Mouse (Mus musculus): Measurements from ENCODE around the gene Acbd3. TPM values are rescaled to one million over a fixed set of nuclear protein-coding genes. Genes with fewer than 3 reads are reported as not detected.
A peak's percentile ranks its signal among the peaks of the same experiment; 100 is the strongest.

Acbd3 gene
- polyA plus RNA-seq, 1 experiment from 2014 or later: 24.1 TPM

- Histone ChIP-seq H3K4me2 (peak overlapping the region; percentile 85), H3K4me1 (peaks cover 21% of the 10 kb centered on the region), H3K27ac (no peak overlapping the region), H3K4me3 (peak overlapping the region; percentile 50), H3K36me3 (no peaks in the 10 kb centered on the region), H3K9me3 (no peaks in the 10 kb centered on the region), H3K9ac (peak overlapping the region; percentile 72), H3K27me3 (peaks cover 9% of the 10 kb centered on the region)
- WGBS: 8% methylated on average over 14 of the region's 14 CpGs
- ATAC-seq (ENCODE audit: insufficient number of reproducible peaks, insufficient read depth, low FRiP score, low TSS enrichment, low read depth): no peak
These were observed 37.5 kb downstream of the Acbd3 start for GRCm38 (mm10) chr1:180763307-180763706.

- H3K4me1 ChIP-seq: peaks cover 22% of the 10 kb centered on the region
- ATAC-seq (ENCODE audit: insufficient number of reproducible peaks, insufficient read depth, low FRiP score, low TSS enrichment, low read depth): peak; percentile 75
- H3K36me3 ChIP-seq: no peaks in the 10 kb centered on the region
- peak overlapping the region; percentile 72 for H3K9ac ChIP-seq
- peaks cover 9% of the 10 kb centered on the region for H3K27me3 ChIP-seq
- peak overlapping the region; percentile 50 for H3K4me3 ChIP-seq
- peak overlapping the region; percentile 85 for H3K4me2 ChIP-seq
- no peak overlapping the region for H3K27ac ChIP-seq
- WGBS: 0% methylated on average over 11 of the region's 11 CpGs
- no peaks in the 10 kb centered on the region for H3K9me3 ChIP-seq
These were observed 38.0 kb downstream of the Acbd3 start for GRCm38 (mm10) chr1:180763828-180764227.

- Histone ChIP-seq H3K9me3 (no peaks in the 10 kb centered on the region), H3K27me3 (peaks cover 9% of the 10 kb centered on the region), H3K27ac (no peak overlapping the region), H3K4me2 (no peak overlapping the region), H3K4me1 (peaks cover 22% of the 10 kb centered on the region), H3K4me3 (no peak overlapping the region), H3K36me3 (no peaks in the 10 kb centered on the region), H3K9ac (no peak overlapping the region)
- WGBS: 76% methylated on average over 5 of the region's 5 CpGs
- ATAC-seq (ENCODE audit: insufficient number of reproducible peaks, insufficient read depth, low FRiP score, low TSS enrichment, low read depth): no peak
These were observed 39.5 kb downstream of the Acbd3 start for GRCm38 (mm10) chr1:180765393-180765792.

GRCm38 (mm10) chr1:180766557-180766956, 40.7 kb downstream of the Acbd3 start:
- no peak overlapping the region for H3K4me3 ChIP-seq
- H3K4me1 ChIP-seq: peaks cover 22% of the 10 kb centered on the region
- WGBS: 60% methylated on average over 5 of the region's 5 CpGs
- ATAC-seq (ENCODE audit: insufficient number of reproducible peaks, insufficient read depth, low FRiP score, low TSS enrichment, low read depth): no peak
- H3K27me3 ChIP-seq: peaks cover 9% of the 10 kb centered on the region
- no peaks in the 10 kb centered on the region for H3K36me3 ChIP-seq
- H3K9ac ChIP-seq: no peak overlapping the region
- H3K9me3 ChIP-seq: no peaks in the 10 kb centered on the region
- no peak overlapping the region for H3K4me2 ChIP-seq
- no peak overlapping the region for H3K27ac ChIP-seq

- peak overlapping the region; percentile 51 for H3K4me3 ChIP-seq
- H3K27me3 ChIP-seq: peaks cover 6% of the 10 kb centered on the region
- ATAC-seq (ENCODE audit: insufficient number of reproducible peaks, insufficient read depth, low FRiP score, low TSS enrichment, low read depth): no peak
- H3K36me3 ChIP-seq: no peaks in the 10 kb centered on the region
- 12% methylated on average over 10 of the region's 10 CpGs for WGBS
- peaks cover 22% of the 10 kb centered on the region for H3K4me1 ChIP-seq
- 0 out of 2 replicates have a peak overlapping the region, but pooled peaks have one; percentile 34 for H3K27ac ChIP-seq
- H3K4me2 ChIP-seq: peak overlapping the region; percentile 81
- peak overlapping the region; percentile 74 for H3K9ac ChIP-seq
- H3K9me3 ChIP-seq: no peaks in the 10 kb centered on the region
These were observed 41.9 kb downstream of the Acbd3 start for GRCm38 (mm10) chr1:180767541-180768333.

- peak; percentile 48 for ATAC-seq (ENCODE audit: insufficient number of reproducible peaks, insufficient read depth, low FRiP score, low TSS enrichment, low read depth)
- Histone ChIP-seq H3K27me3 (no peaks in the 10 kb centered on the region), H3K36me3 (no peaks in the 10 kb centered on the region), H3K9ac (peak overlapping the region; percentile 74), H3K27ac (0 out of 2 replicates have a peak overlapping the region, but pooled peaks have one; percentile 34), H3K4me3 (peak overlapping the region; percentile 51), H3K4me2 (peak overlapping the region; percentile 81), H3K4me1 (peaks cover 15% of the 10 kb centered on the region), H3K9me3 (no peaks in the 10 kb centered on the region)
- 3% methylated on average over 37 of the region's 37 CpGs for WGBS
These were observed 42.7 kb downstream of the Acbd3 start for GRCm38 (mm10) chr1:180768334-180769168.

GRCm38 (mm10) chr1:180771306-180771705, 45.5 kb downstream of the Acbd3 start:
- no peak overlapping the region for H3K9ac ChIP-seq
- ATAC-seq (ENCODE audit: insufficient number of reproducible peaks, insufficient read depth, low FRiP score, low TSS enrichment, low read depth): no peak
- no peaks in the 10 kb centered on the region for H3K36me3 ChIP-seq
- H3K27me3 ChIP-seq: no peaks in the 10 kb centered on the region
- H3K4me2 ChIP-seq: no peak overlapping the region
- H3K4me1 ChIP-seq: peaks cover 20% of the 10 kb centered on the region
- WGBS: 81% methylated on average over 5 of the region's 5 CpGs
- H3K4me3 ChIP-seq: no peak overlapping the region
- peaks cover 4% of the 10 kb centered on the region; the same call in 1 of the 2 replicates for H3K9me3 ChIP-seq
- no peak overlapping the region for H3K27ac ChIP-seq

GRCm38 (mm10) chr1:180771722-180772121, 45.9 kb downstream of the Acbd3 start:
- 71% methylated on average over 4 of the region's 4 CpGs for WGBS
- Histone ChIP-seq H3K27ac (no peak overlapping the region), H3K4me3 (no peak overlapping the region), H3K4me2 (no peak overlapping the region), H3K36me3 (no peaks in the 10 kb centered on the region), H3K9me3 (peaks cover 4% of the 10 kb centered on the region; the same call in 1 of the 2 replicates), H3K9ac (no peak overlapping the region), H3K4me1 (peaks cover 21% of the 10 kb centered on the region), H3K27me3 (no peaks in the 10 kb centered on the region)
- ATAC-seq (ENCODE audit: insufficient number of reproducible peaks, insufficient read depth, low FRiP score, low TSS enrichment, low read depth): no peak

- H3K36me3 ChIP-seq: no peaks in the 10 kb centered on the region
- H3K9ac ChIP-seq: no peak overlapping the region
- no peak overlapping the region for H3K4me2 ChIP-seq
- H3K9me3 ChIP-seq: peaks cover 4% of the 10 kb centered on the region; the same call in 1 of the 2 replicates
- peaks cover 23% of the 10 kb centered on the region for H3K4me1 ChIP-seq
- ATAC-seq (ENCODE audit: insufficient number of reproducible peaks, insufficient read depth, low FRiP score, low TSS enrichment, low read depth): no peak
- H3K4me3 ChIP-seq: no peak overlapping the region
- WGBS: 89% methylated on average over 3 of the region's 3 CpGs
- H3K27me3 ChIP-seq: no peaks in the 10 kb centered on the region
- H3K27ac ChIP-seq: no peak overlapping the region
These were observed 46.4 kb downstream of the Acbd3 start for GRCm38 (mm10) chr1:180772291-180772690.

GRCm38 (mm10) chr1:180774664-180775063, 48.8 kb downstream of the Acbd3 start:
- Histone ChIP-seq H3K27ac (no peak overlapping the region), H3K9ac (no peak overlapping the region), H3K4me1 (peaks cover 14% of the 10 kb centered on the region), H3K27me3 (no peaks in the 10 kb centered on the region), H3K9me3 (peaks cover 4% of the 10 kb centered on the region; the same call in 1 of the 2 replicates), H3K36me3 (no peaks in the 10 kb centered on the region), H3K4me2 (no peak overlapping the region), H3K4me3 (no peak overlapping the region)
- ATAC-seq (ENCODE audit: insufficient number of reproducible peaks, insufficient read depth, low FRiP score, low TSS enrichment, low read depth): no peak
- WGBS: 61% methylated on average over 3 of the region's 3 CpGs

GRCm38 (mm10) chr1:180775317-180775716, 49.5 kb downstream of the Acbd3 start:
- Histone ChIP-seq H3K9ac (no peak overlapping the region), H3K4me1 (peaks cover 14% of the 10 kb centered on the region), H3K27ac (peak overlapping the region; percentile 23), H3K27me3 (no peaks in the 10 kb centered on the region; the same call in 1 of the 2 replicates), H3K4me2 (no peak overlapping the region), H3K9me3 (peaks cover 4% of the 10 kb centered on the region; the same call in 1 of the 2 replicates), H3K36me3 (no peaks in the 10 kb centered on the region), H3K4me3 (no peak overlapping the region)
- WGBS: 82% methylated on average over 10 of the region's 10 CpGs
- ATAC-seq (ENCODE audit: insufficient number of reproducible peaks, insufficient read depth, low FRiP score, low TSS enrichment, low read depth): no peak

Data from embryonic facial prominence, embryonic 13.5 days (tissue).